Mouse (Mus musculus): ENCODE measurements around the gene Pacrg.

Gene Pacrg

GRCm38 (mm10) chr17:10365501-10366482 is 474.3 kb downstream of the Pacrg start:
- no peak for DNase-seq

DNA sequence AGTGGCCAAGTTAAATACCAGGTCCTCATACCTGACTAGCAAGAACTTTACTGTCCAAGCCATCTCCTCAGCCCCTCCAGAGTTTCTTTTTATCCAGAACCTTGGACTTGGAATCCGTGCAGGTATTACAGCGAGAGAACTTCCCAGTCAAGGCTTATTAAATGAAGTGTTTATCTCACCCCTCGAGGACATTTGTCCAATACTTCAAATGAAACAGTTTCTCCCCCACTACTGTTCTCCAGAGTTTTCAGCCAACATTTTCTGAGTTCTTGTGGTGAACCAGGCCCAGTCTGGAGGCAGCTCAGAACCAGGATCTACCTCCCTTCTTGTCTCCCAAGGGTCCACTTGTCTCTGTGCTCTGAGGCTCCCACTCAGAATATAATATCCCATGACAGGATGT is 477.0 kb downstream of the Pacrg start:
- no peak for DNase-seq

DNA sequence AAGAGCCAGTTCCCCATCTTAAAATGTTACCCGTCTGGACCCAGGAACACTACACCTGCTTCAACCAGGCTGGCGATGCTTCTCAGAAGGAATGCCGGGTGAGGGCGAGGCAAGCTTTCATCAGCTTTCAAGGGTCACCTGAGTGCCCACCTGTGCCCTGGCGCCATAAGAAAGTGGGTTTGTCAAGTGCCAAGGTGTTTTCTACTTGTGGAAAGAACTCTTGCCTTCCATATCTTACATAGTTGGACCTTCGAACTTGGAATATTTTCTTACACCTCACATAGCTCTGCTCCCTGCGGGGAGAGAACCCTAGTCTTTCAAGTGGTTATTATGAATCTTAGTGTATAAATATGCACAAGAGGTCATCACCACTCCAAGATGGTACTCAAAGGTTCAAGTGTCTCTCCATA is 478.2 kb downstream of the Pacrg start:
- DNase-seq = no peak

DNA sequence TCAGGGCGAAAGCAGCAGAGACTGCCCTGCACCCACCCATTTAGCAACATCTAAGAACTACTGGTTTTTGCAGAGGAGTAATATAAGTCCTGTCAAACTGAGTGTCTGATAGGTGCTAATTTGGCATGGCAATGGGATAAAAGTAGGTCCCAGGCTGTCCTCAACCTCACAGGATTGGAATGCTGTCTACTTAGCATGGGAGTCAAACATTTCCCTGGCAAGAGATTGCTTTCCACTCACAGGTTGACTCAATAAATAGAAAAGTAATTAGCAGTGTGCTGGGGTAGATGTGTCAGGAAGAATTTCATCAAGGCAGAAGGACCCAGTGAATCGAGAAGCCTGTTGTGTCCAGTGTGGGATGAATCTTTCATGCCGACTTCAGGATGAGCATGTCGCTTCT is 479.4 kb downstream of the Pacrg start:
- no peak for DNase-seq

DNA sequence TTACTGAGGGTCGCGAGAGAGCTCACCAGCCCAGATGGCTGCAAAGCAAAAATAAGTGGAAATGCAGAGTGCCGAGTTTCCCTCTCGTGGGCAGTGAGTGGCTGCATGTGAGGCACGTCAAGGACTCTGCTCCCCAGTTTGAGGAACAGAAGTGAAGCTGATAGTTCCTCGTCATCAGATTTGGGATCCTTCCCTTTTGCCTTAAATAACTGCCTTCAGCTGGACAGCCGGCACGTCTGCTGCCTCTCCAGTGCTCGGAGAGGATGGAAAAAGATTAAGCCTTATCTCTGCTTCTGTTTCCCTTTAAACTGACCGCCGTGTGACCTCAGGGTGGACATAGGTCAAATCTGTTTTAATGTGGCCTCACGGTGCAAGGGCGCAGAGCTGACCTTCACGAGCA is 480.6 kb downstream of the Pacrg start:
- DNase-seq = no peak

DNA sequence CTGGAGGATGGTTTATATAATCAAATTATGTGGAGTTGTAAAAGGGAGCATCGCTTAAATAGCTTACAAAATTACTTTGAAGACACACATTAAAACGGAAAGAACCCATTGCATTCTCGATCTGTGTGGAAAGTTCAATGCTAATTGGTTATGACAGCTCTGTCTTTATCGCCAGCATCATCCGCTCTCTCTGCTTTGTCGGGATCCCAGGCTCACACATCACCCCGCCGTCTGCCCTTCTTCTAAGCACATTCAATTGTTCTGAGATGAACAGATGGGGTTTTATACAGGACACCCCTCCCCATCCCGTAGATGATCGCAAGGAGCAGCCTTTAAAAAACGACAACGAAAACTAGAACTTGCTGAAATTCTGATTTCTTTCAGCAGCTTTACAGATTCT is 482.8 kb downstream of the Pacrg start:
- DNase-seq = no peak

DNA sequence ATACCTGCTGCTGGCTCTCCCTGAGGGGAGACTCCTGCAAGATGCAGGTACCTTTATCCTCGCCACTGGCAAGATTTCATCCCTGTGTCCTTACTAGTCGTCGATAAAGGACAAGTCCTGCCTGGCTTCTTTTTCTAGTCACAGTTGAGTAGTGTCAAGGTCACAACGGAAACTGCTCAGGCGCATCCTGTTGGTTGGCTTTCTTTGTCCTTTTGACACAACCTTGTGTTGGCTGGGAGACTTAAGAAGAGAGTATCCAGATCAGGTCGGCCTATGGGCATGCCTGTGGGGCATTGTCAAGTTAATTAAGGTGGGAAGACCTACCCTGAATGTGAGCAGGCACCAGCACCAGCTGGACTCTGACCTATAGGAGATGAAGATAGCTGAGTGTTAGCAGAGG is 483.8 kb downstream of the Pacrg start:
- DNase-seq = no peak

GRCm38 (mm10) chr17:10355746-10356145 is 484.4 kb downstream of the Pacrg start:
- DNase-seq = no peak

Measured in kidney, adult 11 months (tissue).